Mouse (Mus musculus): ENCODE measurements around the gene Rnf43.

Rnf43 gene

GRCm38 (mm10) chr11:87678545-87678944 is 16.0 kb downstream of the Rnf43 start:
- DNase-seq: no peak

DNA sequence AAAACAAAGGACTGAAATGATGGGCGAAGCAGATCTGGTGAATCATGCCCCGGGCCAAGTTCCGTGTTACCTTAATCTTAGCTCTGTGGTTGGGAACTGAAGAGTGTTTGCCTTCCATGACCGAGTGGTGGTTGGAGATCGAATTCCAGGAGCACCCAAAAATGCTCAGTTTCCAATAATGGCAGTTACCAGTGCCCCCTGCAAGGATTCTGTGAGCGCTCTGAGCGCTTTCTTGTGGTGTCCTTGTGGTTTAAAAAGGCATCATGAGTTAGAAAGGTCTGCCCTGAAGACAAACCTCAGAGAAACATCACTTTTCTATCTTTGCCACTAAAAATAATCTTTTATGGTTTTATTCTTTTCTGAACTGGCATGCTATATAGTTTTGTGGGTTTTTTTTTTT is 16.5 kb downstream of the Rnf43 start:
- peak; percentile 15 for DNase-seq

DNA sequence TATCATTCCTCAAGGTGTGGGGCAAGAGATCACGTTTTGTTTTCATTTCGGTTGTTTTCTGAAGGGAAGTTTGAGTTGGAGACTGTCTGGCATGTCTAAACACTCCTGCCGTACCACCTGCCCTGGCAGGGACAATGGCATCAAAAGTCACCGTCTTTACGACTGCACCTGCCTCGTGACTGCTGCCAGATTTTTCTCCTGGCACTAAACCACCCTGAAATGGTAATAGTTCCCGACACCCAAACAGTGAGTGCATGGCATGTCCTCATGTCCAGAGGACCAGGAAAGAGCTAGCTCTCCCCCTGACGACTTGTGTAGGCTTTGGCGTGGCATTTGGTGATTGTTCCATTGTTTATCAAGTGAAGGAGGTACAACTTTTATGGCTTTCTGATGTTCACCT is 18.3 kb downstream of the Rnf43 start:
- DNase-seq: no peak

GRCm38 (mm10) chr11:87682096-87682495 is 19.6 kb downstream of the Rnf43 start:
- no peak for DNase-seq

- DNase-seq: no peak
Measured at GRCm38 (mm10) chr11:87682838-87683571, 20.5 kb downstream of the Rnf43 start.

DNA sequence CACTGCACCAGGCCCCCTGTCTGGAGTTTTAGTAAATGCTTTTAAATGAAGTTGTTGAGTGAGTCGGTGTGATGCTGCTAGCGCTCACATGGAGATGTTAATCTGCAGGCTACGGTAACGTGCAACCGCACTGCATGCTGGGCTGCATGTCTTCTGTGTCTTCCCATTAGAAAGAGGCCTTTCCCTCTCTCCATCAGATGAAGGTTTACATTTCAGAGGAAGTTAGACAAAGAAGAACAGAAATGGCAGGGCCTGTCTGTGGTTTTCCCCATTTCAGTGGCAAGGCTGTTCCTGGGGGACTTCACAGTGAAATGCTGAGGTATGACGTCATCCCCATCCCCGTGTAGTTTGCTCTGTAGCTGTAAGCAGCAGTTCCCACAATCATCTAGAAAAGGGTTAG is 23.9 kb downstream of the Rnf43 start:
- DNase-seq: peak; percentile 27

DNA sequence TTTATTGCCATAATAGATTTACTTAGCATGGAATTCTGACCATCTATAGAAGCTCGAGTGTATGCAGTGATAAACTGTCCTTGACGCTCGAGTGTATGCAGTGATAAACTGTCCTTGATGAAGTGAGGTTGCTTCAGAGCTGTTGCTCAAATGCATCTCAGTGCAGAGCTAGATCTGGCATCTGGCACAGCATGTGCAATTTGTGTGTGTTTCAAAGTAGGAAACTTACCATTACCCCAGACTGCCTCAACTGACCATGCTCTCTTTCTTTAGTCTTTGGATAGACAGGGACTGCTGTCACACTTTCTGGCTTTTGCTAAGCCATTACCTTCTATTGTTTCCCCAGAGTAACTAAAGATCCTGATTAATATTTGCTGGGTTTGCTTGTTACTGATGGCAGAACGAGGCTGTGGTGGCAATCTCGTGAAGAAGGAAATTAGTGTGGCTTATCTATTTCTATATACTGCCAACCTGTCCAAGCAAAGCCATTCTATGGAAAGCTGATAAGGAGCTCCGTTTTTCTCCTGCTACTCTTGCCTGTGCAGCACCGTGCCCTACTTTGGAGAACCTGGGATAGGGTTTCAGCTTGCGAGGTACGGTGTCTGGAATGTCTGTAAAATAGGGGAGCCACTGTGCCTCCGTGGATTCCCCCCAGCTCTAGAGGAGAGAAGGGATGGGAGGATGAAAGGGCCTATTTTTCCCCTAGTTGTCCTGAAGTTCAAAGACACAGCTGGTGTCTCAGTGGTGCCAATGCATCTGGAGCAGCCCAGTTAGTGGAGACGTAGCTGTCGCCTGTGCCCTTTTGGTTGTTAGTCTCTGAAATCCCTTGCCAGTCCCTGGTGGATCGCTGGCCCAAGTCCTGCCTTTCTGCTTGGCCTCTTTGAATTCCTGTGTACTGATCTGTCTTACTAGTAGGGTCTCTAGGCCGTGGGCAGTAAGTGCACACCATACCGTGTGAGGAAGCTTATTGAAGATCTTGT is 25.0 kb downstream of the Rnf43 start:
- DNase-seq: no peak

- DNase-seq: no peak
Measured at GRCm38 (mm10) chr11:87688478-87689203, 26.1 kb downstream of the Rnf43 start.

DNA sequence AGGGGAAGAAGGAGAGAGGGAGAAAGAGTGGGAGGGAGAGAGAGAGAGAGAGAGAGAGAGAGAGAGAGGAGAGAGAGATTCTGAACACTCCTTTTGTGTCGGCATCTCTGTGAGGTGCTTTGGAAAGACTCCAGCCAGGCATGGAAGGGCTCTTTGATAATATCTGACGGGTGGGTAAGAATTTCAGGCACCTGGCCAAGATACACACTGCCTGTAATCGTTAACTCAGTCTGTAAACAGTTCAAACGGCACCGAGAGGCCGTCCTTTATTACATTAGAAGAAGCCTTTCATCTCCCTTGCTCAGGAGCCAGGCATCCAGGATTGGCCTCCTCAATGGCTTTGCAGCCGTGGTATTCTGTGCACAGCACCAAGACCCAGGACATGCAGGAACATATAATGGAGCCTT is 26.9 kb downstream of the Rnf43 start:
- DNase-seq: no peak

DNA sequence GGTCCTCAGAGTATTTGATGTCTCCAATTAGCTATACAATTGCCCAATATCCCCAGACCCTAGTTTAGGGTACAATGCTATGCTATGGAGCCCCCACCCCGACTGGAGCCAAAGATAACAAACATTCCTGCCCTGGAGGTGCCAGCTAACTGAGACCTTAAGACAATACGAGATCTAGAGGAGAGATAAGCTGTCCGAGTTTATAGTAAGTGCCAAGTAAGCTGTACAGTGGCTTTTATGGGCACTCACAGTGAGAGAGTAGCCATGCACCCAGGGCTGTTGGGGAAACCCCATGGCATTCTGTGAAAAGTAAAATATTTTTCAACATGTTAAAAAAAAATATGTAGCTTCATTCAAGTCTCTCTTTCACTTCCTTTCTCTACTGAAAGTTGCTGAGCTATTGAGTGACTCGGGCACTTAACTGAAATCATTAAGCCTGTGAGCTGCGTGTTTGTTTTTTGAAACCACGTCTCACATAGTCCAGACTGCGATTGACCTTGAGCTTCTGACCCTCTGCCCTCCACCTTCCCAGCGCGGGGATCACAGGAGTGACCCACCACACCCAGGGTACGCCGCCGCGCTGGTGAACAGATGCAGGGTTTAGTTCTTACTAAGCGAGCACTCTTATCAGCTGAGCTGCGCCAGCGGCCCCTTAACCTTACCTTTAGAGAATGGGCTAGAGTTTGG is 27.7 kb downstream of the Rnf43 start:
- no peak for DNase-seq

DNA sequence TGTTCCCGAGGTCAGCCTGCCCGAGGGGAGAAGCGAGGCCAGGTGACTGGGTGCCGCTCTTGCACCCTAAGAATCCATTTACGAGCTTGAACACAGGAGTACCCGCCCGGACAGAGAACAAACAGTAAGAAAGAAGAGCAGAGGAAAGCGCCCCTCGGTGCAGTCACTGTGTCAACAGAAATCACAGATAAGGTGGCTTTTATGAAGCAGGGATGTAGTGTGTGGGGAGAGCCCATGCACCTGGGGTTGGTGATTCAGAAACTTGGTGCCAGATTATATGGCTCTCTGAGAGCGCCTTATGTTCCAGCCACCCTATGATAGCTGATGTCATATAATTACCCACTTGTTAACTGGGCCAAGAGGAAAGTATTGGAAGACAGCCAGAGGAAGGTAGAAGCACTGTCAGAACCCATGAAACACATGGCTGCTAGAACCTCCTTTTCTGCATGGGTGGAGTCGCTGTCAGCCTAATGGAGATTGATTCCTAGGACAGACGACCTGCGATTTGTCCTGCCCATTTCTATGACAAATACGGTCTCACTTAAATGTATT is 34.7 kb downstream of the Rnf43 start:
- no peak for DNase-seq

- no peak for DNase-seq
Measured at GRCm38 (mm10) chr11:87698126-87698525, 35.6 kb downstream of the Rnf43 start.

GRCm38 (mm10) chr11:87701108-87701507 is 38.6 kb downstream of the Rnf43 start:
- DNase-seq: no peak

DNA sequence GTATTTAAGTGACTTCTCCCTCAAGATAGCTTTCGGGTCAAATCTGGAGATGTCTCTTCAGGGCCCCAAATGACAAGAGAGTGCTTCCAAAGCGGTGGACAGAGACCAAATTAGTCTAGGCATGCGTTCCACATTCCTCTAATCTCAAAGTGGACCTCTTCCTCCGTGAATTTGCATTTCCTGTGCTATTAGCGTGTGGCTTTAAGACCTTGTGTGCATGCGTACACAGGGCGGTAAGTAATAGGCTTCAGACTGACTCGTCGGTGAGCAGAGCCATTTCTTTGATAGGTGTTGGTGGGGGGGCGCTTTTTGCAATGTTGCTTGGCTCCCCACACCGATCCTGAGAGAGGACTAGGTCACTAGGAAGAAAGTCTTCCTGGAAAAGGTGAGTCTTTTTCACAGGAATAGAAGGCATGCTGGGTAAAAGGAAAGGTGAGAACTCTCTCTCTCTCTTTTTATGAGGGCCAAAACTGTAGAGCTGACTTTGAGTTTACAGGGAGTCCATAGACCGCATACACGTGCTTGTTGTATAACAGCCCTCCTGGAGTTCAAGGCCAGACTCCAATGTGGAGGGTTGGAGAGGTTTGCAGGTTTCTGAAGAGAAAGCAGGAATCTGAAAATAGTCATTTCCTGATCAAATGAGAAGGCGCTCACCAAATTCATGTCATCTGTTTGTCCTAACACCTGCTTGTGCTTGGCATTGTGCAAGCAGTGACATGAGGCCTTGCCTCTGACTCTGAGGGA is 39.5 kb downstream of the Rnf43 start:
- no peak for DNase-seq

- no peak for DNase-seq
Measured at GRCm38 (mm10) chr11:87703654-87704053, 41.1 kb downstream of the Rnf43 start.

GRCm38 (mm10) chr11:87704289-87704688 is 41.8 kb downstream of the Rnf43 start:
- DNase-seq: no peak

- no peak for DNase-seq
Measured at GRCm38 (mm10) chr11:87707570-87707969, 45.0 kb downstream of the Rnf43 start.

- DNase-seq: no peak
Measured at GRCm38 (mm10) chr11:87708979-87709378, 46.5 kb downstream of the Rnf43 start.

GRCm38 (mm10) chr11:87709513-87710261 is 47.2 kb downstream of the Rnf43 start:
- no peak for DNase-seq

DNA sequence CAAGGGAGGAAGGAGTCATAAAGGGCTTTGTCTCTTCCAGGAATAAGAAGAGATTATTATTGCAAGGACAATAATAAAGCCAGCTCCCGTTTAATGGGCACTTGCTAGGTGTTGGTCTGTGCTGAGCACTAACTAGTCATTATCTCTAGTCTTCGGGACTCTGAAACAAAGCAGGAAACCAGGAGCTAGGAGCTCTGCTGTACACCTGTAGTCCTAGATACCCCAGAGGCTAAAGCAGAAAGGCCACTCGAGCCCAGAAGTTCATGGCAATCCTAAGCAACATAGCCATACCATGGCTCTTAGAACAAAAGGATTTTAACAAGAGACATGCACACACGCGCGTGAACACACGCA is 47.7 kb downstream of the Rnf43 start:
- DNase-seq: no peak

DNA sequence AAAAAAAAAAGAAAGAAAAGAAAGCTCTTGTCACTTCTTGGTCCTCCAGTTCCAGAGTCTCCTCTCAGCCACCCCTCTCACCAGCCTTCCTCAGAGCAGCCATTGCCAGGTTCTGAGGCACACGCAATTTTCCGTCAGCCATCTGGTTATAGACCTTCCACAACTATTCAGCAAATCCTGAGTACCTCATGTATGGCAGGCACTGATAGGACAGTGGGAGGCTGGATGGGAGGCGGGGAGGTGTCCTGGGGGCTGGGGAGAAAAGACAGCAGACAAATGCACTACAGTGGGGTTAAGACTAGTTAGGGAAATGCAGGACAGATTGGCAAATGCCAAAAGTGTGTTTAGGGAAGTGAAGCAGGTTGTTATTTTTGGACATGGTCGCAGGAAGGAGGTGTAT is 49.7 kb downstream of the Rnf43 start:
- DNase-seq: no peak

Measured in thymus, postnatal 14 days (tissue).